Mouse (Mus musculus) E14TG2a.4 (cell line): Measurements from ENCODE around the gene Nars2.

Experiments
- CTCF ChIP-seq: conservative IDR thresholded peaks from 2 replicates; pipeline ENCODE4 v1.5.1; 2014; ENCODE audit warnings: low read length
- NANOG ChIP-seq: IDR thresholded peaks from 2 replicates; pipeline ENCODE4 v1.6.1; 2014; ENCODE audit warnings: borderline replicate concordance, low read length, mixed read lengths

- TF ChIP-seq CTCF (no peak), NANOG (no peak)
These were observed 24.6 kb downstream of the Nars2 start for GRCm38 (mm10) chr7:96975914-96976313.
